Mouse (Mus musculus) kidney, adult 2 months (tissue): ENCODE results near the gene Bex6.

Source experiments
- CTCF ChIP-seq: fragments of 200-500 bp; conservative IDR thresholded peaks from 2 replicates; pipeline ENCODE4 v1.5.1; 2011; ENCODE audit warnings: low read depth, mild to moderate bottlenecking, control low read depth, low read length, moderate library complexity, mixed read lengths; ENCODE audit not compliant: insufficient read depth, insufficient read length
- POLR2A ChIP-seq: fragments of 200-500 bp; IDR thresholded peaks from one replicate; pipeline ENCODE4 v1.6.1; 2011; ENCODE audit warnings: low read depth, low read length, control low read depth

- TF ChIP-seq POLR2A: no peak
- TF ChIP-seq CTCF: no peak
Observed at GRCm38 (mm10) chr16:32200256-32201003, 20.8 kb downstream of the Bex6 start.
